Mouse (Mus musculus) embryonic facial prominence, embryonic 15.5 days (tissue): ENCODE results near the gene Gm10160. TPM values are rescaled to one million over a fixed set of nuclear protein-coding genes. Genes with fewer than 3 reads are reported as not detected.

Experiments used
- ATAC-seq: fragments of 200-750 bp; cut with Nextera tagmentation; 2 replicates; pipeline ENCODE4 v1.8.0; 2017; ENCODE audit warnings: low read depth, moderate TSS enrichment; ENCODE audit not compliant: insufficient number of reproducible peaks, low FRiP score, low TSS enrichment
- H3K27ac ChIP-seq: fragments of 300-500 bp; sonication (generic); replicated peaks from 2 replicates; pipeline ENCODE4 v1.5.1; 2015; ENCODE audit warnings: mild to moderate bottlenecking, inconsistent platforms
- H3K27me3 ChIP-seq: fragments of 300-500 bp; sonication (generic); 2 replicates; pipeline ENCODE4 v1.6.1; 2015; ENCODE audit warnings: inconsistent platforms
- H3K36me3 ChIP-seq: fragments of 300-500 bp; sonication (generic); 2 replicates; pipeline ENCODE4 v1.6.1; 2015; ENCODE audit warnings: mild to moderate bottlenecking, inconsistent platforms
- H3K4me1 ChIP-seq: fragments of 300-500 bp; sonication (generic); 2 replicates; pipeline ENCODE4 v1.6.1; 2015; ENCODE audit warnings: inconsistent platforms
- H3K4me2 ChIP-seq: fragments of 300-500 bp; sonication (generic); replicated peaks from 2 replicates; pipeline ENCODE4 v1.6.1; 2015; ENCODE audit warnings: mild to moderate bottlenecking, inconsistent platforms
- H3K4me3 ChIP-seq: fragments of 300-500 bp; sonication (generic); replicated peaks from 2 replicates; pipeline ENCODE4 v1.5.1; 2015; ENCODE audit warnings: mild to moderate bottlenecking, inconsistent platforms
- H3K9ac ChIP-seq: fragments of 300-500 bp; sonication (generic); 2 replicates; pipeline ENCODE4 v1.6.1; 2015; ENCODE audit warnings: inconsistent platforms
- H3K9me3 ChIP-seq: fragments of 300-500 bp; sonication (generic); replicated peaks from 2 replicates; pipeline ENCODE4 v1.6.1; 2016; ENCODE audit warnings: inconsistent platforms
- WGBS: fragments of 180-500 bp; shearing (Covaris S2); methylation state at CpG from one replicate; pipeline ENCODE4 v1.1.7; 2015; 5-methylcytosine and 5-hydroxymethylcytosine counted together
- polyA plus RNA-seq: library from polyadenylated mRNA; unstranded; fragments of >200 nt; fragmentation: Nextera tagmentation; extraction: Ambion mirVana; gene quantifications from 2 replicates; pipeline ENCODE4 v1.2.1, GENCODE M21; 2015

Gm10160 gene
- polyA plus RNA-seq, 1 experiment from 2014 or later: not detected

DNA sequence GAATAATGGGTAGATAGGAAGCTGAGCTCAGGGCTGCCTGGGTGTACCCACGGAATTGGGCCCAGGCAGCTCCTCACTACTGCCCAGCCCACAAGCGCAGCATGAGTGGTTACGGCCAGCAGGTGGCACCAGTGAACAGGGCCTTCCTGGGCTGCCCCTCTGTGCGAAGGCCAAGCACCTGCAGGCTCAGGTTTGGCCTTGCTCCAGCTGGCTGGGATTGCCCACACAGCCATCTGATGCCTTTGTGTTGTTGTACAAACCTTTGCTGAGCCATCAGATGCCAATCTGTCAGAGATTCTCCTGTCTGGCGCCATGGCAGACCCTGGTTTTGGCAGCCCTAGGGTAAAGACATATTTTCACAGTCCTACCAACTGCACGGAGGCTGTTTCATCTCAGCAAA, 12.6 kb upstream of the Gm10160 start:
- WGBS: 22% methylated on average over 6 of the region's 6 CpGs
- Histone ChIP-seq H3K9ac (no peak overlapping the region), H3K4me1 (0 out of 2 replicates have a peak, but pooled peaks cover 7% of the 10 kb centered on the region), H3K27me3 (no peaks in the 10 kb centered on the region), H3K4me3 (no peak overlapping the region), H3K4me2 (no peak overlapping the region), H3K36me3 (no peaks in the 10 kb centered on the region), H3K9me3 (no peaks in the 10 kb centered on the region), H3K27ac (no peak overlapping the region)
- ATAC-seq: no peak

- ATAC-seq: no peak
- Histone ChIP-seq H3K27ac (no peak overlapping the region), H3K9ac (no peak overlapping the region), H3K4me2 (no peak overlapping the region), H3K4me1 (0 out of 2 replicates have a peak, but pooled peaks cover 7% of the 10 kb centered on the region), H3K36me3 (no peaks in the 10 kb centered on the region), H3K9me3 (no peaks in the 10 kb centered on the region), H3K4me3 (no peak overlapping the region), H3K27me3 (no peaks in the 10 kb centered on the region)
- 84% methylated on average over 9 of the region's 9 CpGs for WGBS
Observed at GRCm38 (mm10) chr7:81867231-81867930, 11.8 kb upstream of the Gm10160 start.

- H3K4me1 ChIP-seq: 0 out of 2 replicates have a peak, but pooled peaks cover 7% of the 10 kb centered on the region
- no peak overlapping the region for H3K4me3 ChIP-seq
- no peak overlapping the region for H3K27ac ChIP-seq
- H3K36me3 ChIP-seq: no peaks in the 10 kb centered on the region
- no peak overlapping the region for H3K9ac ChIP-seq
- no peaks in the 10 kb centered on the region for H3K9me3 ChIP-seq
- H3K27me3 ChIP-seq: 0 out of 2 replicates have a peak, but pooled peaks cover 8% of the 10 kb centered on the region
- no peak overlapping the region for H3K4me2 ChIP-seq
- 95% methylated on average over 6 of the region's 6 CpGs for WGBS
- no peak for ATAC-seq
Observed at GRCm38 (mm10) chr7:81865937-81866336, 10.3 kb upstream of the Gm10160 start.

DNA sequence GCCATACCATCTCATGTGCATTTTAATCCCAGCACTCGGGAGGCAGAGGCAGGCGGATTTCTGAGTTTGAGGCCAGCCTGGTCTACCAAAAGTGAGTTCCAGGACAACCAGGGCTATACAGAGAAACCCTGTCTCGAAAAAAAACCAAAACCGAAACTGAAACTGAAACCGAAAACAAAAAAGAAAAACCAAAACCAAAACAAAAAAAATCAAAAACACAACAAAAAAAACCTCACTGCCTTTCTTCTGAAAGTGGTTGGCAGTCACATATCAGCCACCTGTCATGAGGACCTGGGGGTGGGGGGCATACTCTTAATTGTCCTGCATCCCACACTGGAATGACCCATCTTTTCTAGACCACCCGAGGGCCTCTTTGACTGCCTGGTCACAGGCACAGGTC, 9.0 kb upstream of the Gm10160 start:
- no peak for ATAC-seq
- 84% methylated on average over 6 of the region's 6 CpGs for WGBS
- Histone ChIP-seq H3K9me3 (no peaks in the 10 kb centered on the region), H3K4me1 (peaks cover 15% of the 10 kb centered on the region; the same call in 1 of the 2 replicates), H3K4me2 (no peak overlapping the region), H3K27ac (no peak overlapping the region), H3K36me3 (no peaks in the 10 kb centered on the region), H3K9ac (no peak overlapping the region), H3K27me3 (peaks cover 21% of the 10 kb centered on the region), H3K4me3 (no peak overlapping the region)

DNA sequence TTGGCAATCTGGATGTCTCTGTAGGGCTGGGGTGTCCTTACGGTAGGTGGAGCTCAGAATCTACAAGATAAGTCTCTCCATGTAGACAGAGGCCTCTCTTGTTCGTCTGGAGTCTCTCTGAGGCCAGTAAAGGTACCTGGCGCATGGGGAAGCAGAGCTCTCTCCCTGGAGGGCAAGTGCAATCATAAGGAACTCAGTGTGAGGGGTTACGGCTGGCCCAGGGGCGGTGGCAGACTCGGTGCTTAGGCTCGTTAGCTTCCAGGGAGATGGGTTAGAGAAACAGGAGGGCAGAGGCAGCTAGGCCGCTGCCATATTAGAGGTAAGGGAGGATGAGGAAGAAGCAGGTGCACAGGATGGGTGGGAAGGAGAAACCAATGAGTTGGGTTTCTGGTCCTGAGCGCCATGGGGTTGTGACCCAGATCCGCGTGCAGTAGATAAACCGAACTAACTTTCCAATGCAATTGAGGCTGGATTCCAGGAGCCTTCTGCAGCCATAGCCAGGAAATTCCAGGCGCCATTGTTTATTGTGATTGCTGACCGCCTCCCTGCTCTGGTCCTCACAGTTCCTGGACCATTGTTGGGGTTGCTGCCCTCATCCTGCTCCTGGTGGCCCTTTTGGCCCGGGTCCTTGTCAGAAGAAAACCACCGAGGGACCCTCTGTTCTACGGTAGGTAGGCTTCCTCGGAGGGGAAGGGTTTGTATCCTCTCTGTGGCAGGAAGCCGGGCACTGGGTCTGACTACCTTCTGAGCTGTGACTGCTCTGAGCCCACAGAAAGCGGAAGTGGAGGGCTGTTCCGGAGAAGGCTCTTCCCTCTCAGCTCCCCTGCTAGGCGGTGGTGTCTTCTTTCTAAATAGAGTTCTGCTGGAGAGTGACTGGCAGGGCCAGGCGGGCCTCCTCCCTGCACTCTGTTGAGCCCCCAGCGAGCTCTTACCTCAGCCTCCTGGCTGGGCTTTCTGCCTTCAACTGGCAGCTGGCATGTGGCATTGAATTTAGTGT, 7.3 kb upstream of the Gm10160 start:
- Histone ChIP-seq H3K4me2 (no peak overlapping the region), H3K9me3 (no peaks in the 10 kb centered on the region), H3K9ac (no peak overlapping the region), H3K27me3 (peaks cover 37% of the 10 kb centered on the region), H3K4me1 (peaks cover 20% of the 10 kb centered on the region), H3K4me3 (no peak overlapping the region), H3K27ac (peak overlapping the region; percentile 39; the same call in 1 of the 2 replicates), H3K36me3 (no peaks in the 10 kb centered on the region)
- WGBS: 70% methylated on average over 24 of the region's 24 CpGs
- ATAC-seq: peak; percentile 41; the same call in 1 of the 2 replicates

DNA sequence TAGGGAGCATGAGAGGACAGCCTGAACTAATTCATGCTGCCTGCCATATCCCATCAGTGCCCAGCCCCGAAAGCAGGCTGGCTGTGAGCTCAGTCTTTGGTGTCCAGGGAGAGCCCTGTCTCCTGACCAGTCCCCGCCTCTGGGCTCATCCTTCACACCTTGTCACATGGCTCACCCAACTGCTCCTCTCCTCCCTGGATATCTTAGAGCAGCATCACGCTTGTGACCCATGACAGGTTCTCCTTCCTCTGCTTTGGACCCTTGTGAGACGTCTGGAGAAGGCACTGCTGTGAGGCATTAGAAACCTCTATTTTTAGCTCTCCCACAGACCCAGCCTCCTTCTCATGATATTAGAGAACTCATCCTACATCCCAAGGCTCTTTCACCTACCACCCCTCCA, 6.3 kb upstream of the Gm10160 start:
- peaks cover 47% of the 10 kb centered on the region for H3K27me3 ChIP-seq
- ATAC-seq: no peak
- 63% methylated on average over 4 of the region's 4 CpGs for WGBS

DNA sequence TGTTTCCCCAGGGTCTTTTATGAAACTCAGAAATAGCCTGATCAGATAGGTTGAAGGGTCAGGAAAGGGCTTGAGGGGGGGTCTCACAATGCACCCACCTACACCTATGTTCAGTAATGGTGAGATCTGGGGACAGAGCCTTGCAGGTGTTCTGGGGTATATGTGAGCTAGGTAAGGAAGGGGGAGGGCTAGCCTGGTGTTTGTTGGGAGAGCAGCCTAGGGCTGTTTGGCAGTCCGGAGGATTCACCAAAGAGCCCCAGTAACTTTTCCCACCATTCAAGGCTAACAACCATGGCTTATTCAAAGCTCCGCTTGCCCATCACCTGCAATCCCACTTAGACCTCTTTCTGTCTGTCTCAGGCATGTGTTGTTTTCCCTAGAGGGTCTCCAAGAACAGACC, 5.9 kb upstream of the Gm10160 start:
- Histone ChIP-seq H3K4me3 (no peak overlapping the region), H3K36me3 (no peaks in the 10 kb centered on the region), H3K9me3 (no peaks in the 10 kb centered on the region), H3K27ac (no peak overlapping the region), H3K4me1 (peaks cover 20% of the 10 kb centered on the region), H3K4me2 (no peak overlapping the region), H3K27me3 (peaks cover 51% of the 10 kb centered on the region), H3K9ac (no peak overlapping the region)
- WGBS: 79% methylated on average over 2 of the region's 2 CpGs
- no peak for ATAC-seq

More for the DNA sequence above, 6.3 kb upstream of the Gm10160 start:
- Histone ChIP-seq H3K27ac (no peak overlapping the region), H3K9me3 (no peaks in the 10 kb centered on the region), H3K4me2 (no peak overlapping the region), H3K4me1 (peaks cover 20% of the 10 kb centered on the region), H3K36me3 (no peaks in the 10 kb centered on the region), H3K4me3 (no peak overlapping the region), H3K9ac (no peak overlapping the region)

GRCm38 (mm10) chr7:81860996-81861395, 5.4 kb upstream of the Gm10160 start:
- no peak overlapping the region for H3K4me2 ChIP-seq
- peaks cover 52% of the 10 kb centered on the region for H3K27me3 ChIP-seq

GRCm38 (mm10) chr7:81860071-81860470, 4.5 kb upstream of the Gm10160 start:
- H3K9ac ChIP-seq: no peak overlapping the region
- no peaks in the 10 kb centered on the region for H3K9me3 ChIP-seq
- H3K4me1 ChIP-seq: peaks cover 20% of the 10 kb centered on the region
- H3K27me3 ChIP-seq: peaks cover 52% of the 10 kb centered on the region
- WGBS: 44% methylated on average over 11 of the region's 11 CpGs
- H3K36me3 ChIP-seq: no peaks in the 10 kb centered on the region
- peak overlapping the region; percentile 61 for H3K4me3 ChIP-seq
- ATAC-seq: no peak
- peak overlapping the region; percentile 99 for H3K4me2 ChIP-seq
- no peak overlapping the region for H3K27ac ChIP-seq

More at GRCm38 (mm10) chr7:81860996-81861395, 5.4 kb upstream of the Gm10160 start:
- no peak overlapping the region for H3K9ac ChIP-seq
- no peaks in the 10 kb centered on the region for H3K9me3 ChIP-seq
- H3K27ac ChIP-seq: no peak overlapping the region; the same call in 1 of the 2 replicates
- ATAC-seq: no peak
- H3K36me3 ChIP-seq: no peaks in the 10 kb centered on the region
- WGBS: 72% methylated on average over 5 of the region's 5 CpGs
- peaks cover 20% of the 10 kb centered on the region for H3K4me1 ChIP-seq
- no peak overlapping the region for H3K4me3 ChIP-seq

GRCm38 (mm10) chr7:81858968-81859721, 3.6 kb upstream of the Gm10160 start, which contains the start of gene Tm6sf1:
Tm6sf1 (plus strand) TSS chr7:81859001.
- Histone ChIP-seq H3K27ac (peak within 1 kb of the TSS; percentile 44), H3K4me1 (peaks cover 20% of the 10 kb centered on the region)

More at GRCm38 (mm10) chr7:81858968-81859721, 3.6 kb upstream of the Gm10160 start, which contains the start of gene Tm6sf1:
- peak; percentile 59; the same call in 1 of the 2 replicates for ATAC-seq
- peak within 1 kb of the TSS; percentile 59 for H3K9ac ChIP-seq
- WGBS: under 1% methylated on average over 64 of the region's 64 CpGs
- peak within 1 kb of the TSS; percentile 61 for H3K4me3 ChIP-seq
- no peaks in the 10 kb centered on the region for H3K36me3 ChIP-seq
- no peaks in the 10 kb centered on the region for H3K9me3 ChIP-seq
- H3K4me2 ChIP-seq: peak within 1 kb of the TSS; percentile 99
- H3K27me3 ChIP-seq: peaks cover 52% of the 10 kb centered on the region
